Mouse (Mus musculus) G1E (cell line): ENCODE data around the gene Pcdh15.

Experiments
- CTCF ChIP-seq: IDR thresholded peaks from 2 replicates; pipeline ENCODE4 v1.5.1; 2012; ENCODE audit warnings: low read depth, low read length, inconsistent platforms, mixed read lengths
- GATA1 ChIP-seq: IDR thresholded peaks from 2 replicates; pipeline ENCODE4 v1.6.1; 2012; ENCODE audit warnings: borderline replicate concordance, low read length, inconsistent platforms, mixed read lengths

- TF ChIP-seq CTCF (no peak), GATA1 (no peak)
Observed at GRCm38 (mm10) chr10:73844998-73845397, 745.9 kb downstream of the Pcdh15 start.
